Mouse (Mus musculus): ENCODE measurements around the gene Rad54l. TPM values are rescaled to one million over a fixed set of nuclear protein-coding genes. Genes with fewer than 3 reads are reported as not detected.

The Rad54l gene
- polyA plus RNA-seq, 1 experiment from 2014 or later, result 34.5 TPM

DNA sequence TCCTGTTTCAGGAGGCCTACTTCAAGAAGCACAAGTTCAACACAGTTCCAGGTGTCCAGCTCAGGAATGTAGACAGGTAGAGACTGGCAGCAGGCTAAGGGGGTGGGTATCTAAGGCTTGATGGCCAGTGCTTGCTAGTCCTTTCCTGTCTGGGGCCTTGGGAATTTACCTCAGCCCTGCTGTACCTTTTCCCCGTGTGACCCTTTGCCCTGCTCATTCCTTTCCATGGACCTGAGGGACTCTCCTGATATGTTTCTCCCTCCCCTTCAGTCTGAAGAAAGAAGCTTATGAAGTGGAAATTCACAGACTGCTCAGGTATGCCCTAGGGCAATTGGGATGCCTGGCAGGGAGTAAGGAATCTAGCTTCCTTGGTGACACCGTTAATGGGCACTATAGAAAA is 34.4 kb upstream of the Rad54l start:
- H3K9ac ChIP-seq, result no peak overlapping the region
- H3K36me3 ChIP-seq, result peaks cover 66% of the 10 kb centered on the region
- whole genome bisulfite sequencing, result 83% methylated on average over 2 of the region's 2 CpGs
- ATAC-seq (ENCODE audit: borderline replicate concordance, extremely low read depth, low FRiP score, low TSS enrichment), result no peak
- H3K4me1 ChIP-seq, result peaks cover 10% of the 10 kb centered on the region; the same call in 1 of the 2 replicates
- H3K27ac ChIP-seq, result no peak overlapping the region
- H3K4me3 ChIP-seq, result no peak overlapping the region
- no peak overlapping the region for H3K4me2 ChIP-seq
- H3K9me3 ChIP-seq, result no peaks in the 10 kb centered on the region
- H3K27me3 ChIP-seq, result no peaks in the 10 kb centered on the region

- Histone ChIP-seq H3K9me3 (no peaks in the 10 kb centered on the region), H3K4me1 (peaks cover 13% of the 10 kb centered on the region), H3K4me3 (no peak overlapping the region), H3K9ac (no peak overlapping the region), H3K27ac (no peak overlapping the region), H3K36me3 (peaks cover 58% of the 10 kb centered on the region), H3K27me3 (no peaks in the 10 kb centered on the region), H3K4me2 (no peak overlapping the region)
- no peak for ATAC-seq (ENCODE audit: borderline replicate concordance, extremely low read depth, low FRiP score, low TSS enrichment)
- 91% methylated on average over 15 of the region's 15 CpGs for WGBS
Measured at GRCm38 (mm10) chr4:116152702-116153101, 29.2 kb upstream of the Rad54l start.

- H3K27me3 ChIP-seq, result no peaks in the 10 kb centered on the region
- H3K36me3 ChIP-seq, result peaks cover 43% of the 10 kb centered on the region
- H3K4me2 ChIP-seq, result peak within 1 kb of the TSS; percentile 67
- peaks cover 13% of the 10 kb centered on the region for H3K4me1 ChIP-seq
- 68% methylated on average over 6 of the region's 6 CpGs for WGBS
- no peaks in the 10 kb centered on the region for H3K9me3 ChIP-seq
- H3K9ac ChIP-seq, result peak within 1 kb of the TSS; percentile 94
- H3K4me3 ChIP-seq, result peak within 1 kb of the TSS; percentile 76
- peak within 1 kb of the TSS; percentile 90 for H3K27ac ChIP-seq
- ATAC-seq (ENCODE audit: borderline replicate concordance, extremely low read depth, low FRiP score, low TSS enrichment), result no peak
Measured at GRCm38 (mm10) chr4:116151238-116151637, 27.7 kb upstream of the Rad54l start, which contains the start of gene Lurap1. TSS of gene Lurap1 (minus strand) at chr4:116151338.

- Histone ChIP-seq H3K9ac (peak overlapping the region; percentile 94), H3K27me3 (no peaks in the 10 kb centered on the region), H3K4me3 (peak overlapping the region; percentile 76), H3K4me2 (peak overlapping the region; percentile 67), H3K4me1 (peaks cover 13% of the 10 kb centered on the region), H3K36me3 (peaks cover 39% of the 10 kb centered on the region), H3K27ac (peak overlapping the region; percentile 90), H3K9me3 (no peaks in the 10 kb centered on the region)
- ATAC-seq (ENCODE audit: borderline replicate concordance, extremely low read depth, low FRiP score, low TSS enrichment), result no peak
- 12% methylated on average over 4 of the region's 4 CpGs for WGBS
Measured at GRCm38 (mm10) chr4:116150862-116151221, 27.4 kb upstream of the Rad54l start.

DNA sequence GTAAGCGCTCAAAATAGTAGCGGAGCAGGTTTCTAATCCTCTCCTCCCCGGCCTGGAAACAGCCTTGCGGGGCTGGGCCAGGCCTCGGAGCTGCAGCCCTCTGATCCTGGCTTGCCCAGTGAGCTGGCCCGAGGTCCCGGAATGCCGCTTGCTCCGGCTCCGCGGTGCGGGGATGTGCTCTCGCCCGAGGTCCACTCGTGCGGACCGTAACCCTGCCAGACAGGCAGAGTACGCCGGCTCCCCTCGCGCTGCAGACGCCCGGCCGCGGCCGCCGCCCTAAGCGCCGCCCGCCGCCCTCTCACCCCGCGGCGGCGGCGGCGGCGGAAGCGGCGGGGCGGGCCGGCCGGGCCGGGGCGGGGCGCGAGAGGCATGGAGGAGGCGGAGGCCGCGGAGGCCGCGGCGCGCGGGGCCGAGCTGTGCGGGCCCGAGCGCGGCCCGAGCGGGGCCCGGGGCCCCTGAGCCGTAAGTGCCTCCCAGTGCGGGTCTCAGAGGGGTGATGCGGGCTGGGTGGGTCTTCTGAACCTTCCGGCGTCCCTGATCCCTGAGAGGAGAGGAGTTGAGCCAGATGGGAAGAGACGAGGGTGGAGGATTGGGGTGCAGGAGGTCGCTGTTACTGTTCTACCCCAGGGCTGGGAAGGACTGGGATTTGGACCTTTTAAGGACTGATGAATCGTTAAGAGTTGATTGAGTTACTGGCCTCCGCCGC is 26.8 kb upstream of the Rad54l start:
- Histone ChIP-seq H3K4me1 (peaks cover 13% of the 10 kb centered on the region), H3K9ac (peak overlapping the region; percentile 94), H3K9me3 (no peaks in the 10 kb centered on the region), H3K4me3 (peak overlapping the region; percentile 76), H3K4me2 (peak overlapping the region; percentile 67), H3K27me3 (no peaks in the 10 kb centered on the region), H3K27ac (peak overlapping the region; percentile 90), H3K36me3 (peaks cover 34% of the 10 kb centered on the region)
- ATAC-seq (ENCODE audit: borderline replicate concordance, extremely low read depth, low FRiP score, low TSS enrichment), result peak; percentile 92
- under 1% methylated on average over 69 of the region's 73 CpGs for WGBS

DNA sequence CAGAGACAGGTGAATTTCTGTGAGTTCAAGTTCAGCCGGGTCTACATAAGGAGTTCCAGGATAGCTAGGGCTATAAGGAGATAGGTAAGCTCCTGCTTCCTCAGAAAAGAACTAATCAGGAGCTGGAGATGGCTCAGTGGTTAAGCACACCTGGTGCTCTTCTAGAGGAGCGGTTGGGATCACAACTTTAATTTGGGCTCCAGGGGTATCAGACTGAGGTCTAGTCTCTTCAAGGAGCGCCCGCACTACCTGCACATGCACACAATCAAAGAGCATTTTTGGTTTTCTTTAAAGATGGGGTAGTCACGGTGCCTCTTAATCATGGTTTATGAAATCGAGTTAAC is 26.3 kb upstream of the Rad54l start:
- H3K4me1 ChIP-seq, result peaks cover 14% of the 10 kb centered on the region
- H3K9me3 ChIP-seq, result no peaks in the 10 kb centered on the region
- H3K27me3 ChIP-seq, result no peaks in the 10 kb centered on the region
- ATAC-seq (ENCODE audit: borderline replicate concordance, extremely low read depth, low FRiP score, low TSS enrichment), result no peak
- peak overlapping the region; percentile 67 for H3K4me2 ChIP-seq
- H3K9ac ChIP-seq, result peak overlapping the region; percentile 94
- peak overlapping the region; percentile 76 for H3K4me3 ChIP-seq
- WGBS, result 23% methylated on average over 6 of the region's 6 CpGs
- peak overlapping the region; percentile 90 for H3K27ac ChIP-seq
- peaks cover 29% of the 10 kb centered on the region for H3K36me3 ChIP-seq

DNA sequence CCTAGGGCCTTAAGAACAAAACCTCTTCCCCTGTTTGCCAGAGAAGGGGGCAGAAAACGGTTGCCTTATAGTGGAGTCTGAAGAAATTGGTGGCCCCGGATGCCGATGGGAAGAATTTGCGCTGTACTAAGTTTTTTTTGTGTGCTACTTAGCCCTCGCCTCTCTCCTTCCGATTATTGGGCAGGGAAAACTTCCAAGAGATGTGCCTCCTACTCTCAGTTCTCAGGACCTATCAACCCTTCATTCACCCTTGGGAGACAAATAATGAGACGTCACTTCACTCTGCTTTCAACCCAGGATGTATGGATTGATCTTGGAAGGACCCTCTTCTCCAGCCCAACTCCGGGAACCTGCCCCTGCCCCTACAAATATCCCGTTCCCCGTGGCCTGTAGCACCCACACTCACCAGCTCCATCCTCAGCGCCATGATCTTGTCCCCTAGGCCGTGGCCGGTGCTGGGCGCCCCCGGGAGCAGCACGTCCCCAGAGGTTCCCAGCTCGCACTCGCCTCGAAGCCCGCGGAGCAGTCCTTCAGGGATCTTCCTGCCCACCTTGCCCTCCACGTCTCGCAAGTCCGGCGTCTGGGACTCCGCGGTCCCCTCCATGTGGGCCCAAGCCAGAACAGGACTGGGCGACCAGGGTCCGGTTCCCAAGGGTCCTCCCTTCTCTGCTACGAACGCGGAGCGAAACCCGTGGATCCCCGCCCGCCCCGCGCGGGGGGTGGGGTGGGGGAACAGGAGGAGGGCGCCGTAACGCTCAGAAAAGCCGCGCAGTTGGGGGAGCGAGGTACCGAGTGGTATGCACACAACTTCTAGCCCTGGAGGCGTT is 20.6 kb upstream of the Rad54l start:
- WGBS, result 1% methylated on average over 47 of the region's 47 CpGs
- Histone ChIP-seq H3K27ac (no peak overlapping the region), H3K9me3 (no peaks in the 10 kb centered on the region), H3K27me3 (no peaks in the 10 kb centered on the region), H3K36me3 (no peaks in the 10 kb centered on the region), H3K4me2 (peak overlapping the region; percentile 94), H3K9ac (peak overlapping the region; percentile 56), H3K4me3 (peak overlapping the region; percentile 63), H3K4me1 (peaks cover 15% of the 10 kb centered on the region)
- peak; percentile 85 for ATAC-seq (ENCODE audit: borderline replicate concordance, extremely low read depth, low FRiP score, low TSS enrichment)

DNA sequence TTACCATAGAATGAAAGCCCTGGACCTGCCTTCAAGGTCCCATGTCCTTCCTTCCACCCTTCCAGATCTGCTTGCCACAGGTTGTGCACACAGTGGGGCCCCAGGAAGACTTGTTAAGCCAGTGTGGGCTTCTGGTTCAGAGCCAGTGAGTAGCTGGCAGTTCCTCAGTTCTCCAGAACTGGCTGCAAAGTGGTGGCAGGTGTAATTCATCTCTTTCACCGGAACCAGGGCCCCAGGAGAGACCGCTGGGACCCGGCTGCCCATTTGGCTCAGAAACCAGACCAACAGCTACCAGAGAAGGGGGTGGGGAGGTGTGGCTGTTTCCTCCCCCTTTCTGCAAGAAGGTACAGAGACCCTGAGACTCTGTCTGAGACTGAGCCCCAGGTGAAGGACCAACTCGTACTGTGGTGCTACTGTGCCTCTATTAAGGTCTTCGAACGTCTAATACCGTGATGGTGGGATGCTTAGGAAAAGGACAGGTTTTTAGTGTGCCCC is 19.9 kb upstream of the Rad54l start:
- H3K4me1 ChIP-seq, result peaks cover 15% of the 10 kb centered on the region

GRCm38 (mm10) chr4:116142269-116142668 is 18.8 kb upstream of the Rad54l start:
- 74% methylated on average over 7 of the region's 7 CpGs for WGBS
- H3K9ac ChIP-seq, result no peak overlapping the region
- H3K4me1 ChIP-seq, result peaks cover 15% of the 10 kb centered on the region
- no peak overlapping the region for H3K4me2 ChIP-seq
- no peak for ATAC-seq (ENCODE audit: borderline replicate concordance, extremely low read depth, low FRiP score, low TSS enrichment)
- H3K4me3 ChIP-seq, result no peak overlapping the region
- H3K27me3 ChIP-seq, result no peaks in the 10 kb centered on the region
- no peaks in the 10 kb centered on the region for H3K9me3 ChIP-seq
- H3K36me3 ChIP-seq, result no peaks in the 10 kb centered on the region
- no peak overlapping the region for H3K27ac ChIP-seq

More for the DNA sequence above, 19.9 kb upstream of the Rad54l start:
- Histone ChIP-seq H3K27me3 (no peaks in the 10 kb centered on the region), H3K9me3 (no peaks in the 10 kb centered on the region), H3K9ac (peak overlapping the region; percentile 56; the same call in 1 of the 2 replicates), H3K4me3 (peak overlapping the region; percentile 63), H3K27ac (no peak overlapping the region), H3K36me3 (no peaks in the 10 kb centered on the region), H3K4me2 (peak overlapping the region; percentile 94)
- WGBS, result 7% methylated on average over 7 of the region's 7 CpGs
- ATAC-seq (ENCODE audit: borderline replicate concordance, extremely low read depth, low FRiP score, low TSS enrichment), result peak; percentile 32; the same call in 1 of the 2 replicates

- WGBS, result 70% methylated on average over 1 of the region's 1 CpGs
- Histone ChIP-seq H3K4me2 (no peak overlapping the region), H3K9ac (no peak overlapping the region), H3K27ac (no peak overlapping the region), H3K4me1 (peaks cover 15% of the 10 kb centered on the region), H3K9me3 (no peaks in the 10 kb centered on the region), H3K36me3 (no peaks in the 10 kb centered on the region), H3K4me3 (no peak overlapping the region), H3K27me3 (no peaks in the 10 kb centered on the region)
- ATAC-seq (ENCODE audit: borderline replicate concordance, extremely low read depth, low FRiP score, low TSS enrichment), result no peak
Measured at GRCm38 (mm10) chr4:116141736-116142135, 18.2 kb upstream of the Rad54l start.

DNA sequence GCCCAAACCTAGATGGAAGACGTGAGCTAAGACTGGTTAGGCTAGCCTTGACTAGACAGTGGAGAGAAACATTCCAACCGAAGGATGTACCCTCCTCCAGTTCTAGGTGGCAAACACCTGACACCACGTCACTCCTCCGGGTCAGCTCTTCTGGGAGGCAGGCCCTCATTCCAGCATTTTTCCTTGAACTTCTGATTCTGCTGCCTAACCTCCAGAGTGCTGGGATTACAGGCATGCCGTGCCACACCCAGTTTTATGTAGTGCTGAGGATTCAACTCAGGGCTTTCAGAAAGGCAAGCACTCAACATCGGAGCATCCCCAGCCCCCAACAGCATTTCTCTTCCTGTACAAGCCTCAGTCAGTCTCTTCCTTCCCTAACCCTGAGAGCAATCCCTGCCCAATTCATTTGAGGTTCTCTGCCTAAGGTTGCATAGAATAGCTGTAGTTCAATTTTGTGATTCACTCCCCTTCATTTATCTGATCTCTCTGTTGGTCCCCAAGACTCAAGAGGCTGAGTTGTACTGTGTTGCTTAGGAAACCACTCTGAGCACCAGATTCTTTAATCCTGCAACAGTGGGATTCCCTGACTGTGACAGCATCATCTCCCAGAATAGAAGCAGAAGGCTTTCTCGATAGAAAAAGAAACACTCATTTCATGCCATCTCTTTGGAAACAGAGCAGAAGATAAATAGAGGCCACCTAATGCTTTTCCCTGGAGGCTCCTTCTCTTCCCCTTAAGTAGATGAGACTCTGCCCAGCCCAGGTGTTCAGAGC is 17.5 kb upstream of the Rad54l start:
- no peaks in the 10 kb centered on the region for H3K27me3 ChIP-seq
- ATAC-seq (ENCODE audit: borderline replicate concordance, extremely low read depth, low FRiP score, low TSS enrichment), result no peak
- H3K9ac ChIP-seq, result no peak overlapping the region
- no peak overlapping the region for H3K4me2 ChIP-seq
- no peaks in the 10 kb centered on the region for H3K9me3 ChIP-seq
- no peaks in the 10 kb centered on the region for H3K36me3 ChIP-seq
- no peak overlapping the region for H3K4me3 ChIP-seq
- H3K27ac ChIP-seq, result no peak overlapping the region
- peaks cover 15% of the 10 kb centered on the region for H3K4me1 ChIP-seq
- WGBS, result 71% methylated on average over 7 of the region's 7 CpGs
